Mouse (Mus musculus): ENCODE measurements at regions not wholly inside any gene's neighbourhood (a gene's known extent, or its start where the extent isn't known, plus 50 kb on each side); places are given as distances from the start of the nearest gene placed in this dataset.

GRCm38 (mm10) chr15:62813093-62813492 is 1031.9 kb downstream of the Gsdmc2 start:
- Histone ChIP-seq H3K9me3 (replicated peaks; ENCODE audit: insufficient read depth, low read length) (no peaks in the 10 kb centered on the region), H3K9ac (ENCODE audit: control insufficient read depth, low read depth, low read length, poor library complexity, severe bottlenecking) (no peak overlapping the region), H3K36me3 (ENCODE audit: control insufficient read depth in 1 of 2, insufficient read depth in 2 of 2, low read length in 2 of 2) (peaks cover 0 to 9% of the 10 kb centered on the region in 2 experiments; a peak in 2 of 4 replicates), H3K4me1 (ENCODE audit: control insufficient read depth in 1 of 2, insufficient read depth in 2 of 2, low read length in 2 of 2) (peaks cover 4 to 7% of the 10 kb centered on the region in 2 experiments; a peak in 3 of 4 replicates), H3K4me3 (ENCODE audit: control insufficient read depth in 1 of 2, insufficient read depth in 1 of 2, low read depth in 2 of 2, low read length in 2 of 2) (no peak overlapping the region), H3K27me3 (ENCODE audit: control insufficient read depth in 1 of 2, insufficient read depth in 2 of 2, low read length in 2 of 2) (no peaks in the 10 kb centered on the region; a peak in 1 of 4 replicates), H3K27ac (ENCODE audit: control insufficient read depth, low read depth, low read length) (no peak overlapping the region), H3K79me2 (ENCODE audit: control insufficient read depth, insufficient read depth, low read length, poor library complexity) (no peaks in the 10 kb centered on the region)
- DNase-seq (ENCODE audit: low read depth, low spot score): peak; percentile 45
- no peak for TF ChIP-seq E2F4 (IDR thresholded peaks at IDR 0.05; ENCODE audit: borderline replicate concordance, low read depth, low read length)
- TF ChIP-seq ZC3H11A (IDR thresholded peaks at IDR 0.05; ENCODE audit: low read depth, low read length): peak; percentile 41; the same call in 1 of the 2 replicates
- peak; percentile 69 for TF ChIP-seq SMC3 (IDR thresholded peaks at IDR 0.05; ENCODE audit: low read depth, low read length)
- peak; percentile 23 to 47 (median 32); a peak in 4 of 6 replicates for TF ChIP-seq CTCF (IDR thresholded peaks at IDR 0.05 in 2 of 3, conservative IDR thresholded peaks at IDR 0.05 in 1 of 3; ENCODE audit: control insufficient read depth in 1 of 3, insufficient read depth in 1 of 3, low read depth in 2 of 3, low read length in 3 of 3, poor library complexity in 1 of 3, severe bottlenecking in 1 of 3)
- TF ChIP-seq RAD21 (IDR thresholded peaks at IDR 0.05; ENCODE audit: low read depth, low read length): peak; percentile 68

- Histone ChIP-seq H3K36me3 (ENCODE audit: control insufficient read depth in 1 of 2, insufficient read depth in 2 of 2, low read length in 2 of 2) (peaks cover 0 to 12% of the 10 kb centered on the region in 2 experiments; a peak in 2 of 4 replicates), H3K4me1 (ENCODE audit: control insufficient read depth in 1 of 2, insufficient read depth in 2 of 2, low read length in 2 of 2) (peaks cover 4 to 8% of the 10 kb centered on the region in 2 experiments; a peak in 3 of 4 replicates), H3K9ac (ENCODE audit: control insufficient read depth, low read depth, low read length, poor library complexity, severe bottlenecking) (no peak overlapping the region), H3K4me3 (ENCODE audit: control insufficient read depth in 1 of 2, insufficient read depth in 1 of 2, low read depth in 2 of 2, low read length in 2 of 2) (no peak overlapping the region), H3K79me2 (ENCODE audit: control insufficient read depth, insufficient read depth, low read length, poor library complexity) (no peaks in the 10 kb centered on the region), H3K9me3 (replicated peaks; ENCODE audit: insufficient read depth, low read length) (no peaks in the 10 kb centered on the region), H3K27me3 (ENCODE audit: control insufficient read depth in 1 of 2, insufficient read depth in 2 of 2, low read length in 2 of 2) (no peaks in the 10 kb centered on the region; a peak in 1 of 4 replicates), H3K27ac (ENCODE audit: control insufficient read depth, low read depth, low read length) (no peak overlapping the region)
- TF ChIP-seq GABPA (IDR thresholded peaks at IDR 0.05; ENCODE audit: low read depth, low read length) (no peak), UBTF (IDR thresholded peaks at IDR 0.05; ENCODE audit: borderline replicate concordance, insufficient read depth, low read depth, low read length) (no peak), MXI1 (IDR thresholded peaks at IDR 0.05; ENCODE audit: low read depth, low read length) (no peak), EP300 (IDR thresholded peaks at IDR 0.05; ENCODE audit: low read depth in 1 of 2, low read length in 2 of 2) (no peak), KAT2A (conservative IDR thresholded peaks at IDR 0.05; ENCODE audit: low read depth, low read length) (no peak), ELF1 (IDR thresholded peaks at IDR 0.05; ENCODE audit: low read depth, low read length) (no peak), NRF1 (IDR thresholded peaks at IDR 0.05; ENCODE audit: insufficient read depth, low read depth, low read length, poor library complexity, severe bottlenecking) (no peak), MAX (IDR thresholded peaks at IDR 0.05; ENCODE audit: low read length) (no peak), USF2 (IDR thresholded peaks at IDR 0.05; ENCODE audit: borderline replicate concordance in 1 of 2, insufficient read depth in 1 of 2, low read depth in 1 of 2, low read length in 2 of 2) (no peak), TAL1 (IDR thresholded peaks at IDR 0.05; ENCODE audit: low read length) (no peak), ZNF384 (IDR thresholded peaks at IDR 0.05; ENCODE audit: low read depth, low read length) (no peak)
- DNase-seq (ENCODE audit: low read depth, low spot score): peak; percentile 8
Observed at GRCm38 (mm10) chr15:62812026-62812425, 1033.0 kb downstream of the Gsdmc2 start.
